Mouse (Mus musculus) heart, embryonic 16.5 days (tissue): Measurements from ENCODE around the gene Ccdc162. TPM values are rescaled to one million over a fixed set of nuclear protein-coding genes. Genes with fewer than 3 reads are reported as not detected.
"Not testable (repeated sequence)": the region's sequence is repeated elsewhere in the genome, so short reads cannot be mapped to it uniquely, and the experiment has no call there.

Experiments
- ATAC-seq: fragments of 200-750 bp; cut with Nextera tagmentation; replicated peaks from 2 replicates; pipeline ENCODE4 v1.8.0; 2017; ENCODE audit warnings: moderate number of reproducible peaks; ENCODE audit not compliant: insufficient read depth, low FRiP score; ENCODE audit errors: extremely low read depth
- H3K27ac ChIP-seq: fragments of 300-500 bp; sonication (generic); 2 replicates; pipeline ENCODE4 v1.5.1; 2014; ENCODE audit warnings: mild to moderate bottlenecking, low read length, control low read depth, moderate library complexity
- H3K27me3 ChIP-seq: fragments of 300-500 bp; sonication (generic); 2 replicates; pipeline ENCODE4 v1.6.1; 2014; ENCODE audit warnings: low read length, mixed read lengths; ENCODE audit not compliant: control insufficient read depth, insufficient read depth
- H3K36me3 ChIP-seq: fragments of 300-500 bp; sonication (generic); 2 replicates; pipeline ENCODE4 v1.6.1; 2014; ENCODE audit not compliant: control insufficient read depth, insufficient read depth
- H3K4me1 ChIP-seq: fragments of 300-500 bp; sonication (generic); 2 replicates; pipeline ENCODE4 v1.6.1; 2014; ENCODE audit warnings: low read length, mixed read lengths; ENCODE audit not compliant: control insufficient read depth, insufficient read depth
- H3K4me2 ChIP-seq: fragments of 300-500 bp; sonication (generic); 2 replicates; pipeline ENCODE4 v1.6.1; 2014; ENCODE audit warnings: low read depth, mild to moderate bottlenecking, control low read depth, low read length
- H3K4me3 ChIP-seq: fragments of 300-500 bp; sonication (generic); 2 replicates; pipeline ENCODE4 v1.5.1; 2014; ENCODE audit warnings: mild to moderate bottlenecking, control low read depth, low read length
- H3K9ac ChIP-seq: fragments of 300-500 bp; sonication (generic); 2 replicates; pipeline ENCODE4 v1.6.1; 2014; ENCODE audit warnings: low read length, control low read depth
- H3K9me3 ChIP-seq: fragments of 300-500 bp; sonication (generic); replicated peaks from 2 replicates; pipeline ENCODE4 v1.6.1; 2016; ENCODE audit warnings: low read length; ENCODE audit not compliant: control insufficient read depth
- WGBS: fragments of 180-500 bp; shearing (Covaris S2); extraction: QIAGEN DNeasy Blood & Tissue Kit; methylation state at CpG from one replicate; pipeline ENCODE4 v1.1.7; 2014; 5-methylcytosine and 5-hydroxymethylcytosine counted together
- polyA plus RNA-seq: library from polyadenylated mRNA; unstranded; fragments of >200 nt; fragmentation: Nextera tagmentation; extraction: Ambion mirVana; gene quantifications from 2 replicates; pipeline ENCODE4 v1.2.1, GENCODE M21; 2015

Gene Ccdc162
- polyA plus RNA-seq, 1 experiment from 2014 or later: 1.2 TPM

GRCm38 (mm10) chr10:41659671-41660070, 56.8 kb downstream of the Ccdc162 start:
- H3K9me3 ChIP-seq, H3K4me1 ChIP-seq, H3K4me3 ChIP-seq, H3K27ac ChIP-seq, H3K36me3 ChIP-seq, H3K9ac ChIP-seq, H3K4me2 ChIP-seq, ATAC-seq, H3K27me3 ChIP-seq: not testable (repeated sequence)
- 92% methylated on average over 6 of the region's 6 CpGs for WGBS

GRCm38 (mm10) chr10:41655684-41656083, 60.8 kb downstream of the Ccdc162 start:
- not testable (repeated sequence) for H3K27ac ChIP-seq, H3K4me3 ChIP-seq, H3K4me1 ChIP-seq, H3K27me3 ChIP-seq, H3K9ac ChIP-seq, H3K9me3 ChIP-seq, H3K36me3 ChIP-seq, ATAC-seq, H3K4me2 ChIP-seq

GRCm38 (mm10) chr10:41652988-41653387, 63.4 kb downstream of the Ccdc162 start:
- 0 out of 2 replicates have a peak overlapping the region, but pooled peaks have one; percentile 1 for H3K4me2 ChIP-seq
- H3K27me3 ChIP-seq: no peaks in the 10 kb centered on the region
- H3K4me3 ChIP-seq: no peak overlapping the region
- WGBS: 25% methylated on average over 7 of the region's 7 CpGs
- H3K9me3 ChIP-seq: no peaks in the 10 kb centered on the region
- H3K27ac ChIP-seq: no peak overlapping the region
- no peaks in the 10 kb centered on the region for H3K36me3 ChIP-seq
- H3K4me1 ChIP-seq: peaks cover 8% of the 10 kb centered on the region; the same call in 1 of the 2 replicates
- H3K9ac ChIP-seq: no peak overlapping the region
- ATAC-seq: no peak; the same call in 1 of the 2 replicates

GRCm38 (mm10) chr10:41652094-41652775, 64.2 kb downstream of the Ccdc162 start:
- no peak for ATAC-seq
- Histone ChIP-seq H3K36me3 (no peaks in the 10 kb centered on the region), H3K9ac (no peak overlapping the region), H3K4me1 (peaks cover 8% of the 10 kb centered on the region; the same call in 1 of the 2 replicates), H3K27ac (no peak overlapping the region), H3K4me2 (no peak overlapping the region), H3K9me3 (no peaks in the 10 kb centered on the region), H3K27me3 (no peaks in the 10 kb centered on the region), H3K4me3 (no peak overlapping the region)
- 15% methylated on average over 6 of the region's 6 CpGs for WGBS

- H3K36me3 ChIP-seq: no peaks in the 10 kb centered on the region
- H3K4me3 ChIP-seq: no peak overlapping the region
- no peak for ATAC-seq
- H3K4me1 ChIP-seq: peaks cover 8% of the 10 kb centered on the region; the same call in 1 of the 2 replicates
- H3K9ac ChIP-seq: no peak overlapping the region
- H3K9me3 ChIP-seq: no peaks in the 10 kb centered on the region
- no peak overlapping the region for H3K27ac ChIP-seq
- 86% methylated on average over 3 of the region's 3 CpGs for WGBS
- no peaks in the 10 kb centered on the region for H3K27me3 ChIP-seq
- H3K4me2 ChIP-seq: no peak overlapping the region
Measured at GRCm38 (mm10) chr10:41651532-41651931, 64.9 kb downstream of the Ccdc162 start.

- no peak overlapping the region for H3K9ac ChIP-seq
- peaks cover 8% of the 10 kb centered on the region; the same call in 1 of the 2 replicates for H3K4me1 ChIP-seq
- 93% methylated on average over 3 of the region's 5 CpGs for WGBS
- no peaks in the 10 kb centered on the region for H3K27me3 ChIP-seq
- H3K4me3 ChIP-seq: no peak overlapping the region
- H3K9me3 ChIP-seq: no peaks in the 10 kb centered on the region
- no peak for ATAC-seq
- no peak overlapping the region for H3K4me2 ChIP-seq
- no peaks in the 10 kb centered on the region for H3K36me3 ChIP-seq
- no peak overlapping the region for H3K27ac ChIP-seq
Measured at GRCm38 (mm10) chr10:41649186-41649585, 67.2 kb downstream of the Ccdc162 start.

GRCm38 (mm10) chr10:41638776-41639175, 77.7 kb downstream of the Ccdc162 start:
- H3K4me1 ChIP-seq: peaks cover 3% of the 10 kb centered on the region; the same call in 1 of the 2 replicates
- no peak overlapping the region for H3K9ac ChIP-seq
- no peak overlapping the region for H3K4me3 ChIP-seq
- H3K27ac ChIP-seq: no peak overlapping the region
- H3K27me3 ChIP-seq: no peaks in the 10 kb centered on the region
- no peak overlapping the region for H3K4me2 ChIP-seq
- no peak for ATAC-seq
- no peaks in the 10 kb centered on the region for H3K9me3 ChIP-seq
- 59% methylated on average over 3 of the region's 3 CpGs for WGBS
- H3K36me3 ChIP-seq: no peaks in the 10 kb centered on the region

GRCm38 (mm10) chr10:41635276-41636033, 81.0 kb downstream of the Ccdc162 start:
- Histone ChIP-seq H3K27ac (no peak overlapping the region; the same call in 1 of the 2 replicates), H3K9ac (no peak overlapping the region), H3K36me3 (no peaks in the 10 kb centered on the region), H3K27me3 (no peaks in the 10 kb centered on the region), H3K4me2 (no peak overlapping the region), H3K4me1 (peaks cover 3% of the 10 kb centered on the region; the same call in 1 of the 2 replicates), H3K9me3 (no peaks in the 10 kb centered on the region), H3K4me3 (no peak overlapping the region)
- ATAC-seq: no peak
- WGBS: 64% methylated on average over 9 of the region's 9 CpGs

- Histone ChIP-seq H3K4me2 (no peak overlapping the region), H3K9ac (no peak overlapping the region), H3K9me3 (no peaks in the 10 kb centered on the region), H3K27me3 (no peaks in the 10 kb centered on the region), H3K36me3 (no peaks in the 10 kb centered on the region), H3K4me1 (peaks cover 3% of the 10 kb centered on the region; the same call in 1 of the 2 replicates), H3K4me3 (no peak overlapping the region), H3K27ac (no peak overlapping the region; the same call in 1 of the 2 replicates)
- 84% methylated on average over 11 of the region's 11 CpGs for WGBS
- ATAC-seq: no peak
Measured at GRCm38 (mm10) chr10:41633801-41634200, 82.6 kb downstream of the Ccdc162 start.
